Mouse (Mus musculus): ENCODE results near the gene Slc30a5. TPM values are rescaled to one million over a fixed set of nuclear protein-coding genes. Genes with fewer than 3 reads are reported as not detected.
"Not testable (repeated sequence)": the region's sequence is repeated elsewhere in the genome, so short reads cannot be mapped to it uniquely, and the experiment has no call there.

Gene Slc30a5
- polyA plus RNA-seq, 1 experiment from 2014 or later = 37.0 TPM

- peaks cover 19% of the 10 kb centered on the region for H3K4me1 ChIP-seq
- H3K27me3 ChIP-seq (ENCODE audit: poor library complexity, severe bottlenecking) = no peaks in the 10 kb centered on the region
- no peaks in the 10 kb centered on the region for H3K9me3 ChIP-seq
- peak overlapping the region; percentile 98; the same call in 1 of the 2 replicates for H3K4me3 ChIP-seq
- peaks cover 23% of the 10 kb centered on the region for H3K36me3 ChIP-seq (replicated peaks)
- H3K27ac ChIP-seq = no peak overlapping the region
- DNase-seq (ENCODE audit: extremely low spot score, low spot score) = no peak
- WGBS = 88% methylated on average over 6 of the region's 6 CpGs
Observed at GRCm38 (mm10) chr13:100831123-100831522, 2.1 kb downstream of the Slc30a5 start.

- Histone ChIP-seq H3K4me1 (peaks cover 3% of the 10 kb centered on the region), H3K27me3 (ENCODE audit: poor library complexity, severe bottlenecking) (no peaks in the 10 kb centered on the region), H3K4me3 (no peak overlapping the region), H3K9me3 (no peaks in the 10 kb centered on the region), H3K36me3 (replicated peaks) (peaks cover 74% of the 10 kb centered on the region), H3K27ac (no peak overlapping the region)
- WGBS = 91% methylated on average over 9 of the region's 9 CpGs
- DNase-seq (ENCODE audit: extremely low spot score, low spot score) = no peak
Observed at GRCm38 (mm10) chr13:100825627-100826410, 7.4 kb downstream of the Slc30a5 start.

DNA sequence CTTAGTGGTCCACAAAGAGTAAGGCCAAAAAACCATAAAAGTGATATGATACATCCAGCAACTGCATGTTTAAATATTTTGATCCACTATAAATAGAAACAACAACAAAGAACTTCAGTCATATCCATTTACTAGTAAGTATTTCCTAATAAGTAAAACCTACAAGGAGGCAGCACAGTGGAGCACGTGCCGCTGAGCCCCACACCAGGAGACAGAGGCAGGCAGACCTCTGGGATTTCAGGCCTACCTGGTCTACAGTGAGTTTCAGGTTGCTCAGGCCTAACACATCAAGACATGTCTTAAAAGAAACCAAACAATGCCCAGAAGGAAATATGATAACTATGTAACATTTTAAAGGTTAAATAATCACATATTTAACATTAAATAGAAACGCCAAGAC, 8.3 kb downstream of the Slc30a5 start:
- H3K36me3 ChIP-seq (replicated peaks) = peaks cover 83% of the 10 kb centered on the region
- H3K4me3 ChIP-seq = no peak overlapping the region
- DNase-seq (ENCODE audit: extremely low spot score, low spot score) = no peak
- H3K27ac ChIP-seq = no peak overlapping the region
- H3K4me1 ChIP-seq = no peaks in the 10 kb centered on the region
- H3K9me3 ChIP-seq = no peaks in the 10 kb centered on the region
- WGBS = 95% methylated on average over 3 of the region's 3 CpGs
- H3K27me3 ChIP-seq (ENCODE audit: poor library complexity, severe bottlenecking) = no peaks in the 10 kb centered on the region

DNA sequence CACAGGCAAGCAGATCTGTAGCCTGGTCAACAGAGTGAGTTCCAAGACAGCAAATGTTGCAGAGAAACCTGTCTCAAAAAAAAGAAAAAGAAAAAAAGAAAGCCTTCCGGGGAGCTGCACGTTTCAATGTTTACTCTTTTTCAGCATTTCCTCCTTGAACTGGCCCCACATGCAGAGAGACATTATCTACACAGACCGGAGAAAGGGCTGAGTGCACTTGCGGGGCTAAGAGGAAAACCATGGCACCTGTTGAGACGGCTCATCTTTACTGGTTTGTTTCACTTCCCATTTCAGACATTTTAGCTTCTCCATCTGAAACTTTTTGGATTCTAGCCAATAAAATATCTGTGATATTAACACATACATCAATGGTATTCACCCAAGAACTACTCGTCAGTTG, 8.9 kb downstream of the Slc30a5 start:
- Histone ChIP-seq H3K36me3 (replicated peaks) (peaks cover 89% of the 10 kb centered on the region), H3K27me3 (ENCODE audit: poor library complexity, severe bottlenecking) (no peaks in the 10 kb centered on the region), H3K4me1 (no peaks in the 10 kb centered on the region), H3K9me3 (no peaks in the 10 kb centered on the region), H3K4me3 (no peak overlapping the region), H3K27ac (no peak overlapping the region)
- 94% methylated on average over 6 of the region's 6 CpGs for WGBS
- no peak for DNase-seq (ENCODE audit: extremely low spot score, low spot score)

GRCm38 (mm10) chr13:100823863-100824262, 9.4 kb downstream of the Slc30a5 start:
- H3K36me3 ChIP-seq (replicated peaks) = peaks cover 93% of the 10 kb centered on the region
- H3K4me3 ChIP-seq = no peak overlapping the region
- no peak for DNase-seq (ENCODE audit: extremely low spot score, low spot score)
- H3K27me3 ChIP-seq (ENCODE audit: poor library complexity, severe bottlenecking) = no peaks in the 10 kb centered on the region
- H3K4me1 ChIP-seq = no peaks in the 10 kb centered on the region
- no peak overlapping the region for H3K27ac ChIP-seq
- H3K9me3 ChIP-seq = no peaks in the 10 kb centered on the region
- WGBS = 94% methylated on average over 3 of the region's 3 CpGs

- no peak overlapping the region for H3K4me3 ChIP-seq
- peaks cover 97% of the 10 kb centered on the region for H3K36me3 ChIP-seq (replicated peaks)
- no peaks in the 10 kb centered on the region for H3K27me3 ChIP-seq (ENCODE audit: poor library complexity, severe bottlenecking)
- 94% methylated on average over 6 of the region's 6 CpGs for WGBS
- no peaks in the 10 kb centered on the region for H3K4me1 ChIP-seq
- no peak overlapping the region for H3K27ac ChIP-seq
- H3K9me3 ChIP-seq = no peaks in the 10 kb centered on the region
- DNase-seq (ENCODE audit: extremely low spot score, low spot score) = no peak
Observed at GRCm38 (mm10) chr13:100814451-100814850, 18.8 kb downstream of the Slc30a5 start.

DNA sequence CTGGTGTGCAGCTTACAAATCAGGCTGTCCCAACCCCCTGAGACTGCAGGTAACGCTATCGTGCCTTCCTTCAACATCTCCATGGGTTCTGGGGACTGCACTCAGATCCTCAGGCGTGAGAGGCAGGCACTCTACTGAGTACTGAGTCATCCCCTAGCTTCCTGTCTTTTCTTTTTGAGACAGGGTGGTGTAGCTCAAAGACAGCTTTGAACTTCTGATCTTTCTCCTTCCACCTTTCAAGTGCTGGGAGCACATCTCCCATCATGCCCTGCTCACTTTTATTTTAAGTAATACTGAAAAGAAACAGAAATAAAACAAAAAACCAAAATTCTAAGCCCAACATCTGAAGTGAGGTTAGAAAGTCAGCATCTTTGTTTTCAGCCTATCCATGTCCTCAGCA, 27.5 kb downstream of the Slc30a5 start:
- Histone ChIP-seq H3K36me3 (replicated peaks) (peaks cover 96% of the 10 kb centered on the region), H3K27me3 (ENCODE audit: poor library complexity, severe bottlenecking) (no peaks in the 10 kb centered on the region), H3K4me3 (no peak overlapping the region), H3K27ac (no peak overlapping the region), H3K9me3 (no peaks in the 10 kb centered on the region), H3K4me1 (no peaks in the 10 kb centered on the region)
- DNase-seq (ENCODE audit: extremely low spot score, low spot score) = no peak
- WGBS = 96% methylated on average over 3 of the region's 3 CpGs

DNA sequence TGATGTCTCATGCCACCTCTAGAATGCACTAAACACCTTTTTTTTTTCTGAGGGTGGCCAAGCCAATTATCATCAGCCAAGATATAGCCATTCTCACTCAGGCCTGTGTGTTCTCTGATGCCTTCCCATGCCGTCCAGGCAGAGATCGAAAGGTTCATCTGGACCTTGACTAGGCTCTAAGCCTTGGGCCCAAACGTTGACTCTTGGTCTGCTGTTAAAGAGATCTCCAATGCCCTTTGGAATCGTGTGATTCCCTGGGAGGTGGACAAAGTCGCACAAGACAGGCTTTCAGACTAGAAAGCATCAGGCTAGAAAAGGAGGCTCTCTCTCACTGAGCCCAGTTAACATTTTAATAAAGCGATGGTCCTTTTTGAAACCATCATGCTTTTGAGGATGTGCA, 36.1 kb downstream of the Slc30a5 start:
- no peak overlapping the region for H3K4me3 ChIP-seq
- DNase-seq (ENCODE audit: extremely low spot score, low spot score) = no peak
- peaks cover 28% of the 10 kb centered on the region for H3K36me3 ChIP-seq (replicated peaks)
- no peaks in the 10 kb centered on the region for H3K9me3 ChIP-seq
- H3K27me3 ChIP-seq (ENCODE audit: poor library complexity, severe bottlenecking) = no peaks in the 10 kb centered on the region
- WGBS = 89% methylated on average over 6 of the region's 6 CpGs
- H3K4me1 ChIP-seq = no peaks in the 10 kb centered on the region
- no peak overlapping the region for H3K27ac ChIP-seq

DNA sequence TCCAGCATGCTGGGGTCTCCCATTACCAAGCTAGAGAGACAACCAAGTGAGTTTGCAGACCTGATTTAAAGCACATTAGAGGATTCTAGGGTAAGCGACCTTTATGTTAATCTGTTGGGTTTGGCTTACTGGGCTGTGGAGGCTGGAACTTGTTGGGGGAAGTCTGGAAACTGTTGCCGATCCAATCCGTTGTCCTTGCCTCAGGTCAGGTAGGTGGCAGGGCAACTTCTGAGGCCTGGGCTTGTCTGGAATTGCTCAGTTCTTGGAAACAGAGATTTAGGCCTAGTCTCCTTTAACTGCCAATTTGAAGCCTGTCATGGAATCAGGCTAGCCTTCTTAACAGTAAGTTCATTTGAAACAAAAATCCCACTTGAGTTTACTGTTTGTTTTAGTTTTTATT, 44.1 kb downstream of the Slc30a5 start:
- WGBS = 83% methylated on average over 3 of the region's 3 CpGs
- Histone ChIP-seq H3K4me1 (peaks cover 19% of the 10 kb centered on the region), H3K36me3 (replicated peaks) (peaks cover 14% of the 10 kb centered on the region), H3K4me3 (no peak overlapping the region), H3K27me3 (ENCODE audit: poor library complexity, severe bottlenecking) (no peaks in the 10 kb centered on the region), H3K9me3 (no peaks in the 10 kb centered on the region), H3K27ac (no peak overlapping the region)
- no peak for DNase-seq (ENCODE audit: extremely low spot score, low spot score)

- not testable (repeated sequence) for H3K4me3 ChIP-seq; H3K27me3 ChIP-seq (ENCODE audit: poor library complexity, severe bottlenecking); H3K9me3 ChIP-seq; H3K27ac ChIP-seq; DNase-seq (ENCODE audit: extremely low spot score, low spot score)
- WGBS = 95% methylated on average over 13 of the region's 14 CpGs
- peaks cover 29% of the 10 kb centered on the region for H3K4me1 ChIP-seq
- peaks cover 25% of the 10 kb centered on the region for H3K36me3 ChIP-seq (replicated peaks)
Observed at GRCm38 (mm10) chr13:100788057-100788456, 45.2 kb downstream of the Slc30a5 start.

- DNase-seq (ENCODE audit: extremely low spot score, low spot score) = no peak
- peaks cover 34% of the 10 kb centered on the region for H3K4me1 ChIP-seq
- peaks cover 31% of the 10 kb centered on the region for H3K36me3 ChIP-seq (replicated peaks)
- no peaks in the 10 kb centered on the region for H3K9me3 ChIP-seq
- no peak overlapping the region for H3K27ac ChIP-seq
- no peak overlapping the region for H3K4me3 ChIP-seq
- 71% methylated on average over 6 of the region's 6 CpGs for WGBS
- H3K27me3 ChIP-seq (ENCODE audit: poor library complexity, severe bottlenecking) = no peaks in the 10 kb centered on the region
Observed at GRCm38 (mm10) chr13:100787316-100788010, 45.8 kb downstream of the Slc30a5 start.

DNA sequence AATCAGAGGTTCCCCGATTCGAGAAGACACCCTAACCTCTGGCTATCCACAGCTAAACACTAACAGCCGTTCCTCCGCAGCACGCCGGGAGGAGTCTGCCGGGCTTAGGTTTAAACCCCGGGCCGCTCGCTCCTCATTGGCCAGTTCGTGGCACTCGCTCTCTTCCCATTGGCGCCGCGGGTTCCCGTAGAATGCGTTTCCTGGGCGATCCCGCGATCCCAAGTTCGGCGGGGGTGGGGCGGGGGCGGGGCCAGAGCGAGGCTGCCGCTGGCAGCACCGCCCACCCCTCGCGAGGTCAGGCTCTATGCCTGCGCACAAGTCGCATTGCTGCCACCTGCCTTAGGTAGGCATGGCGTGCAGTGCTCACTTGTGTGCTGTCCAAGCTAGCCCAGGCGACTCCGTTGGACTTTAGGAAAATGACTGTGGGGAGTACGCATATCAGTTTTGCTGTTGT, 46.8 kb downstream of the Slc30a5 start, which contains the start of gene Ccnb1:
Gene Ccnb1 (minus strand): TSS at position 157 of the 454 bp plus-strand sequence.
- no peaks in the 10 kb centered on the region for H3K9me3 ChIP-seq
- peaks cover 41% of the 10 kb centered on the region for H3K36me3 ChIP-seq (replicated peaks)
- DNase-seq (ENCODE audit: extremely low spot score, low spot score) = peak; percentile 98
- H3K27ac ChIP-seq = peak within 1 kb of the TSS; percentile 99
- H3K4me3 ChIP-seq = peak within 1 kb of the TSS; percentile 97
- WGBS = under 1% methylated on average over 35 of the region's 35 CpGs
- peaks cover 36% of the 10 kb centered on the region for H3K4me1 ChIP-seq
- no peaks in the 10 kb centered on the region for H3K27me3 ChIP-seq (ENCODE audit: poor library complexity, severe bottlenecking)

GRCm38 (mm10) chr13:100785806-100786413, 47.3 kb downstream of the Slc30a5 start:
- no peaks in the 10 kb centered on the region for H3K9me3 ChIP-seq
- H3K4me1 ChIP-seq = peaks cover 36% of the 10 kb centered on the region
- under 1% methylated on average over 30 of the region's 30 CpGs for WGBS
- H3K4me3 ChIP-seq = peak overlapping the region; percentile 97
- H3K36me3 ChIP-seq (replicated peaks) = peaks cover 46% of the 10 kb centered on the region
- peak overlapping the region; percentile 99 for H3K27ac ChIP-seq
- DNase-seq (ENCODE audit: extremely low spot score, low spot score) = no peak
- no peaks in the 10 kb centered on the region for H3K27me3 ChIP-seq (ENCODE audit: poor library complexity, severe bottlenecking)
